Mouse (Mus musculus): Measurements from ENCODE around the gene Dnmt3a.

Gene Dnmt3a

GRCm38 (mm10) chr12:3817566-3817965, 11.8 kb downstream of the Dnmt3a start:
- no peak for DNase-seq (ENCODE audit: extremely low read depth, low read depth, low spot score)

GRCm38 (mm10) chr12:3819899-3820298, 14.1 kb downstream of the Dnmt3a start:
- DNase-seq (ENCODE audit: extremely low read depth, low read depth, low spot score) = no peak

GRCm38 (mm10) chr12:3823408-3823807, 17.6 kb downstream of the Dnmt3a start:
- DNase-seq (ENCODE audit: extremely low read depth, low read depth, low spot score) = no peak

DNA sequence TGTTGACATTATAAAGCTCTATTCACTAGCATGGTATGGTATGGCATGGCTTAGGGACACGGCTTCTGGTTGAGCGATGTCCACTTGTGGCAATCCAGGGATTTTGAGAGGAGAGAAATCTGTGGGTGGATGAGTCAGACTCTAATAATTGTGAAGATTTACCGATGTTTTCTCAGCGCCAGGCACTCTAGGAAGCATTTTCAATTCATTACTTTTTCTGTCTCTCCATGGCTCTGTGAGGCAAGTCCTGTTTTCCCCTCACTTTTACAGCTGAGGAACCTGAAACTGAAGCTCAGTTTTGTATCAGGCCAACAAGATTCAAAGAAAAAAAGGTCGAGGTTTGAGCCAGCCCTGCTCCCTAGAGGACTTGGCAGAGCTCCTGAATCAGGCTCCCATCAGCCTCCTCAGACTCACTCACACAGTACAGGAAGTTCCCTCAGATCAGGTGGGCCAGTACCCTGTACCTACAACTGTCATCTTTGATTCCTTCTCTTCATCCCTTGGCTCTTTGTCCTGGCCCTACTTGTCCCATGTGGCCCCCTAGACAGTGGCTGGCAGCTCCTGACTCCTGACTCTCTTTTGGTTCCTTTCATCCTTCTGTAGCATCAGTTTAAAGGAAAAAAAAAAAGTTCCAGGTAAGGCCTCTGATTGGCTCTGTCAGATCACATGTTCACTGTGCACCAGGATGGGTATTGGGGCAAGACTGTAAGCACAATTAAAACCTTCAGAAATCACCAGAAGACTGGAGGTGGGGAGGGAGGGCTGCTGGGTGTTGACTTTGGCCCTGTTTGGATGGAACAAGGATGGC, 19.3 kb downstream of the Dnmt3a start:
- DNase-seq (ENCODE audit: extremely low read depth, low read depth, low spot score) = no peak

- no peak for DNase-seq (ENCODE audit: extremely low read depth, low read depth, low spot score)
Measured at GRCm38 (mm10) chr12:3825714-3826080, 19.9 kb downstream of the Dnmt3a start.

- DNase-seq (ENCODE audit: extremely low read depth, low read depth, low spot score) = no peak
Measured at GRCm38 (mm10) chr12:3827771-3828170, 22.0 kb downstream of the Dnmt3a start.

DNA sequence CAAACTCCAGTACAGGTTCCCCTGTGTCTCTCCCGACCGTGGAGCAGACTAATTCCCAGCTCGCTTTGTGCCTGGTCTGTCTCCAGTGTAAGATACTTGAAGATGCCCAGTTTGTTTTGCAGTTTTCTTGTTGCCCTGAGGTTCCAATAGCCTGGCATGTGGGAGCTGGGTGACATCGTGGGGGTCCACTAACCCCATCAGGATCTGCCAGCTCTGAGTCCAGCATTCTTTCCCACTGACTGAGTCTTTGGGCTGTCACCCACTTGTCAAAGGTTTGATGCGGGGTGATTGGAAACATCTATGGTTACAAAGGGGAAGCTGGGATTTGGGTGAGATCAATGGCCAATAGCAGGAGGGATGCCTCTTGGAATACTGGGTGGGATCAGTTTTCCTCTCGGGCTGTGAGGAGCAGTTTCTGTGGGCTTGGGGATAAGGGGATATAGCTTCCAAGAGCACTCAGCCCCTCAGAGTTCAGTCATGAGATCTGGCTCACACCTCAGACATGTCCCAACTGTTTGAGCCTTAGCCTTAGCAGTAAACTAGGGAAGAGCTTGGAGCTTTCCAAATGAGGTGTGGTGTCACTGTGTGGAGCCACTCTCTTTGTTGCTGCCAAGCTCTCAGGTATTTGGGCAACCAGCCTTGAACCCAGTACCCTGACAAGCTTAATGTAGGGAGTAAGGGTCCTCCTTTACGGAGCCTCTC, 27.4 kb downstream of the Dnmt3a start:
- DNase-seq (ENCODE audit: extremely low read depth, low read depth, low spot score) = no peak

GRCm38 (mm10) chr12:3833851-3834273, 28.1 kb downstream of the Dnmt3a start:
- no peak for DNase-seq (ENCODE audit: extremely low read depth, low read depth, low spot score)

GRCm38 (mm10) chr12:3834373-3835314, 28.8 kb downstream of the Dnmt3a start:
- DNase-seq (ENCODE audit: extremely low read depth, low read depth, low spot score) = no peak

GRCm38 (mm10) chr12:3835576-3835975, 29.8 kb downstream of the Dnmt3a start:
- DNase-seq (ENCODE audit: extremely low read depth, low read depth, low spot score) = no peak

DNA sequence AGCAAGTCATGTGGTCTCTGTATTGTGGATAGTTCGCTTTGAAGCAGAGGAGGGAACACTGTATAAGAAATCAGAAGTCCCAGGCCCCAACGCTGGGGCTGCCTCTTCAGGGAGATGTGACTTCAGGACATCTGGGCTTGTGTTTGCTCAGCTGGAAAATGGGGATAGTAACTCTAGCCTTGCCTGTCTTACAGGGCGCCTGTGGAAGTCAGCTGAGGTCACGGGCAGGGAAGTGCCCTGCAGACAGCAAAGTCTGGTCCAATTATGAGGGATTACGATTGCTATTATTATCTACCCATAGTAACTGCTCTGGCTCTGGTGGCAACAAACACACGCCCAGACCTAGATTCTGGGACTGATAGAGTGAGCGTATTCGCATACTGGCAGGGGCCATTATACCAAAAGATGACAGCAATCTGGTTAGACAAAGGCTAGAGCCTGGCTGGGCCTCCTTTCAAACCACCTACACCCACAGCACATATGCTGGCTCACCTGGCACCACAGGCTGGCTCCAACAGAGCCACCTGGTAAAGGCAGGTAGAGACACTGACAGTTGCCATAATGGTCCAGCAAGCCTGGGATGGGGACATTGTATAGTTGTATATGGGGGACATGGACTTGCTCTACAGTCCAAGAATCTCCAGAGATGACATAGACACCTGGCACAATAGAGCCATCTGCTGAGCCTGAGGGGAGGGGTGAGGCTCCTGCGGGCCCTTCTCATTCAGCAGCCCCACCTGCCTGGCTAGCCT, 31.4 kb downstream of the Dnmt3a start:
- DNase-seq (ENCODE audit: extremely low read depth, low read depth, low spot score) = no peak

GRCm38 (mm10) chr12:3838009-3838408, 32.2 kb downstream of the Dnmt3a start:
- DNase-seq (ENCODE audit: extremely low read depth, low read depth, low spot score) = no peak

DNA sequence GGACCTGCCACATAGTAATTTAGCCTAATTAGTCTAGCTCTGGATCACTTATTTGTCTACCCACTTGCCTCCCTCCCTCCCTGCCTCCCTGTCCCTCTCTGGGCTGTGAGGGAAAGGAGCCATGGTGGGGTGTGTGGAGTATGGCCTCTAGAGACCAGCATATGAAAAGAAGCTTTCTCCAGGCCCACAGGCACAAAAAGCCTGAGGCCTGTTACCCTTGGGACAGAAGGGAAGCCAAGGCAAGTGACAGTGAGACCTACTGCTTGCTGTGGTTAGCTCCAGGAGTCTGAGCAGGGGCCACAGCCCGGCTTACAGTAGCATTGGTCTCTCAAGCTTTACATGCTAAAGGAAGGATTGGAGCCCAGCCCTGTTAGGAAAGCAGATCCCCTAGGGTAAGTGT, 33.9 kb downstream of the Dnmt3a start:
- no peak for DNase-seq (ENCODE audit: extremely low read depth, low read depth, low spot score)

DNA sequence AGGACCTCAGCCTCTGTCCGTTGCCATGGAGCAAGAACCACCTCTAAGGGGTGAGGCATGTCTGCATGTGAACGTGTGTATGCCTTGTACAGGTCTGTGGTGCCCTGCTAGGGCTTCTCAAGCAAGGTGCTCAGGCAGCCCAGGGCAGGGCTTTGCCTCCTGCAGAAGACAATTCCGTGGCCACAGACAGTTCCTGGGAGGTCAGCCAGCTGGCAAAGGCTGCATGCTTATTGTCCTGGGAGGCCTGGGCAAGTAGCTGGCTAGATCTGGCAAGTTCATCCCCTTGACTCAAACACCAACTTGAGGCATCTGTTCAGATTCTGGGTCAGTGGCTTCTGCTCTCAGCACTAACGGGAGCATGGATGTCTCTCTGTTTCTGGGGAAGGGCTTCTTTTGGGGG, 35.3 kb downstream of the Dnmt3a start:
- peak; percentile 74 for DNase-seq (ENCODE audit: extremely low read depth, low read depth, low spot score)

- no peak for DNase-seq (ENCODE audit: extremely low read depth, low read depth, low spot score)
Measured at GRCm38 (mm10) chr12:3842843-3843242, 37.0 kb downstream of the Dnmt3a start.

DNA sequence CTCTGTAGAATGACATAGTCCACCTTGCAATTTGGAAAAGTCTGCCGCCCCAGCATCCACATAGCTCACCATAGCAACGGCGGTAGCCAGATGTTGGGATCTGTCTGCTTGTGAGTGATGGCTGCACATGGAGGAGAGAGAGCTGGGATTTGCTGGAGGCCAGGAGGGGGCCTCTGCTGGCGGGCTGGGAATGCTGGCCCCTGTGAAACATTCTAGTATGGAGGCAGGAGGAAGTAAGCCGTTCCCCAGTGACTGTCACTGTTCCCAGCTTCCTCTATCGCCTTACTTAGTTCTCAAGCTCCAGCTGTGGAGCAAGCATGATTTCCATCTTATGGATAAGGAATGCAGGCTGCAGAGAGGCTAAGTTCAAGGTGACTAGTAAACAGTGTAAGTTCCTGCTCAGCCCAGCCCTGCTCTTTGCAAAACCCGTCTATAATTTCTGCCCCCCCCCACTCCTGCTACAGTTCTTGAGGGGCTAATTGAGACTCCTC, 37.6 kb downstream of the Dnmt3a start:
- DNase-seq (ENCODE audit: extremely low read depth, low read depth, low spot score) = no peak

DNA sequence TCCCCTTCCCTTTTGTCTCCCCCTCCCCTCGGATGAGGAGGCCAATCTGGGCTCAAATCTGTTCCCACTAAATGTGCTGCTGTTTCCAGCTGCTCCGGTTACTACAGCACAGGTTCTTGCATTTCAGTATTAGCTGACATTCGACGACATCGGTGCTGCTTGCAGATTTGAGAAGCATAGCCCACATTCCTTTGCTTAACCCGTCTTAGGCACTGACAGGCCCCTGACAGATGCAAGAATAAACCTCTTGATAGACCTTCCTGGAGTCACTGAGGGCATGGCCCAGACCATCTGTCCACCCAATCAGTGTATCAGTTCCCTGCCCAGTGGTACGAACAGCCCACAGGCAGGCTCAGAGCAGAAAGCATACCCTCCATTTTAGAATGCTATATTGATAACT, 38.1 kb downstream of the Dnmt3a start:
- DNase-seq (ENCODE audit: extremely low read depth, low read depth, low spot score) = no peak

DNA sequence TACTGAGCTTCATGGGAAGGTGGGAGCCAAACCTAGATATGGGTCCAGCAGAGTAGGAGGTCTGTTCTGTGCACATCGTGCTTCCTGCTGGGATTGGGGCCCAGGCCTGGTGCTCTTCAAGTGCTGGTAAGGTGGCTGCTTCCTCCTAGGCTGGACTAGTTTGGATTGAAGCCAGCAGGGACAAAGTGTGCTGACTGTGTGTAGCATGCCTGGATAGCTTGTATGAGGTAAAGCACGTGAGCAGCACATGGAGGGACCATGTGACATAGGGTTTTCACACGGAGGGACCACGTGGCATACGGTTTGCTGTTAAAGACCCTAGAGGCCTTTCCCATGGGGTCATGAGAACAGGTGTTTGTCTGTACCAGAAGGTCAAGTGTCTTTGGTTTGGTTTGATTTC, 38.5 kb downstream of the Dnmt3a start:
- no peak for DNase-seq (ENCODE audit: extremely low read depth, low read depth, low spot score)

- DNase-seq (ENCODE audit: extremely low read depth, low read depth, low spot score) = no peak
Measured at GRCm38 (mm10) chr12:3849481-3849880, 43.7 kb downstream of the Dnmt3a start.

GRCm38 (mm10) chr12:3850165-3850564, 44.4 kb downstream of the Dnmt3a start:
- no peak for DNase-seq (ENCODE audit: extremely low read depth, low read depth, low spot score)

All from fat pad, adult 2 months (tissue).